Mouse (Mus musculus): ENCODE measurements around the gene Ifi47.

DNA sequence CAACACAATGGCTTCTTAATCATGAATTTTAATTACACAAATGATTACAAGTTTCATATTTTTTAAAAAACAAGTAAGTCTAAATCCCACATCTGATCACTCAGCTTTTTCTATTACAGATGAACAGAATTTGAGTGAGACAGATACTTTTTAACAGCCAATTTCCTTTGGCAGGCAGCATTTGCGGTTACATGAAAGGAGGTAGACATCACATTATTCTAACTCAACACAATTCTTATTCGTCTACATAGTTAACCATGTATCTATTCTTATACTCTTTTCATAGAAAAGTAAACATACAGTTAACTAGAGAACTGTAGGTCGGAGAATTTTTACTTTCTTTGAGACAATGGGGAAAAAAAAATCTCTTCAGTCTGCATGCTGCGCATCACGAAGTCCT is 14.2 kb downstream of the Ifi47 start:
- TF ChIP-seq CHD2 (IDR thresholded peaks at IDR 0.05; ENCODE audit: low read depth, low read length) (no peak), ZC3H11A (IDR thresholded peaks at IDR 0.05; ENCODE audit: borderline replicate concordance, low read depth, low read length) (no peak), MAFK (IDR thresholded peaks at IDR 0.05; ENCODE audit: insufficient read depth, low read depth, low read length) (no peak), ZNF384 (IDR thresholded peaks at IDR 0.05; ENCODE audit: low read depth, low read length) (no peak)
